Mouse (Mus musculus): Measurements from ENCODE around the gene Ly6g6e. TPM values are rescaled to one million over a fixed set of nuclear protein-coding genes. Genes with fewer than 3 reads are reported as not detected.

Gene Ly6g6e
- total and polyA plus RNA-seq, 3 experiments, result 0.23 TPM; not detected in 2

DNA sequence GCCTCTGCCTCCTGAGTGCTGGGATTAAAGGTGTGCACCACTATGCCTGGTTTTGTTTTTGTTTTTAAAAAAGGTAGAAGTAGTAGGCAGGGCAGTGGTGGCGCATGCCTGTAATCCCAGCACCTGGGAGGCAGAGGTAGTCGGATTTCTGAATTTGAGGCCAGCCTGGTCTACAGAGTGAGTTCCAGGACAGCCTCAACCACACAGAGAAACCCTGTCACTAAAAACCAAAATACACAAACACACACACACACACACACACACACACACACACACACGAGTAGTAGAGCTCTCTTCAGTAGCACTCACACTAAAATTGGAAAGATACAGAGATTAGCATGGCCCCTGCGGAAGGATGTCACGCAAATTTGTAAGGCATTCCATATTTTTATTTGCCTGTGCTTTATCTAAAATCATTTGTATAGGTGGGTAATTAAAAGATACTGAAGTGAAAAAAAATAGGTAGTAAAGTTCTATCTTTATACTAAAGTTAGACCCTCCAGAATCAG is 27.7 kb upstream of the Ly6g6e start:
- peaks cover 3 to 39% of the 10 kb centered on the region in 2 experiments for H3K36me3 ChIP-seq (ENCODE audit: control insufficient read depth in 1 of 2, insufficient read depth in 2 of 2, low read length in 2 of 2)
- no peaks in the 10 kb centered on the region for H3K9me3 ChIP-seq (replicated peaks; ENCODE audit: insufficient read depth, low read length)
- peak; percentile 60 for DNase-seq (ENCODE audit: low read depth, low spot score)
- H3K4me1 ChIP-seq (ENCODE audit: control insufficient read depth in 1 of 2, insufficient read depth in 2 of 2, low read length in 2 of 2), result peaks cover 7 to 45% of the 10 kb centered on the region in 2 experiments
- peaks cover 35% of the 10 kb centered on the region for H3K79me2 ChIP-seq (ENCODE audit: control insufficient read depth, insufficient read depth, low read length, poor library complexity)
- H3K27me3 ChIP-seq (ENCODE audit: control insufficient read depth in 1 of 2, insufficient read depth in 2 of 2, low read length in 2 of 2), result no peaks in the 10 kb centered on the region
- H3K27ac ChIP-seq (ENCODE audit: control insufficient read depth, low read depth, low read length), result peak overlapping the region; percentile 98
- H3K4me3 ChIP-seq (ENCODE audit: control insufficient read depth in 1 of 2, insufficient read depth in 1 of 2, low read depth in 2 of 2, low read length in 2 of 2), result peak overlapping the region; percentile 30 to 50; a peak in 3 of 4 replicates
- H3K9ac ChIP-seq (ENCODE audit: control insufficient read depth, low read depth, low read length, poor library complexity, severe bottlenecking), result peak overlapping the region; percentile 63
- TF ChIP-seq ETS1 (IDR thresholded peaks at IDR 0.05; ENCODE audit: low read depth, low read length) (0 out of 2 replicates have a peak, but pooled peaks have one; percentile 30), ZNF384 (IDR thresholded peaks at IDR 0.05; ENCODE audit: low read depth, low read length) (peak; percentile 40; the same call in 1 of the 2 replicates), NELFE (IDR thresholded peaks at IDR 0.05; ENCODE audit: low read depth, low read length) (peak; percentile 5), RAD21 (IDR thresholded peaks at IDR 0.05; ENCODE audit: low read depth, low read length) (no peak), HCFC1 (IDR thresholded peaks at IDR 0.05; ENCODE audit: low read depth, low read length) (0 out of 2 replicates have a peak, but pooled peaks have one; percentile 5), GATA1 (IDR thresholded peaks at IDR 0.05; ENCODE audit: low read depth, low read length) (peak; percentile 18; the same call in 1 of the 2 replicates), MYC (IDR thresholded peaks at IDR 0.05; ENCODE audit: low read depth, low read length) (no peak), USF1 (IDR thresholded peaks at IDR 0.05; ENCODE audit: low read depth, low read length) (no peak), RCOR1 (IDR thresholded peaks at IDR 0.05; ENCODE audit: low read depth, low read length) (no peak), EP300 (IDR thresholded peaks at IDR 0.05; ENCODE audit: low read depth in 1 of 2, low read length in 2 of 2) (peak in 1 of 2 experiments; percentile 10; a peak in 1 of 4 replicates), ELF1 (IDR thresholded peaks at IDR 0.05; ENCODE audit: low read depth, low read length) (no peak), MXI1 (IDR thresholded peaks at IDR 0.05; ENCODE audit: low read depth, low read length) (peak; percentile 44)

- Histone ChIP-seq H3K9me3 (replicated peaks; ENCODE audit: insufficient read depth, low read length) (no peaks in the 10 kb centered on the region), H3K36me3 (ENCODE audit: control insufficient read depth in 1 of 2, insufficient read depth in 2 of 2, low read length in 2 of 2) (peaks cover 4 to 33% of the 10 kb centered on the region in 2 experiments), H3K4me1 (ENCODE audit: control insufficient read depth in 1 of 2, insufficient read depth in 2 of 2, low read length in 2 of 2) (peaks cover 4 to 39% of the 10 kb centered on the region in 2 experiments), H3K9ac (ENCODE audit: control insufficient read depth, low read depth, low read length, poor library complexity, severe bottlenecking) (peak within 1 kb of the TSS; percentile 90), H3K79me2 (ENCODE audit: control insufficient read depth, insufficient read depth, low read length, poor library complexity) (peaks cover 40% of the 10 kb centered on the region), H3K27me3 (ENCODE audit: control insufficient read depth in 1 of 2, insufficient read depth in 2 of 2, low read length in 2 of 2) (no peaks in the 10 kb centered on the region), H3K27ac (ENCODE audit: control insufficient read depth, low read depth, low read length) (peak within 1 kb of the TSS; percentile 98), H3K4me3 (ENCODE audit: control insufficient read depth in 1 of 2, insufficient read depth in 1 of 2, low read depth in 2 of 2, low read length in 2 of 2) (peak within 1 kb of the TSS; percentile 76 to 87)
- DNase-seq (ENCODE audit: low read depth, low spot score), result peak; percentile 90
- TF ChIP-seq HCFC1 (IDR thresholded peaks at IDR 0.05; ENCODE audit: low read depth, low read length) (peak; percentile 51; the same call in 1 of the 2 replicates), EP300 (IDR thresholded peaks at IDR 0.05; ENCODE audit: low read depth in 1 of 2, low read length in 2 of 2) (peak in 1 of 2 experiments; percentile 48; a peak in 2 of 4 replicates), ELF1 (IDR thresholded peaks at IDR 0.05; ENCODE audit: low read depth, low read length) (peak; percentile 56; the same call in 1 of the 2 replicates), ZMIZ1 (IDR thresholded peaks at IDR 0.05; ENCODE audit: low read depth, low read length) (peak; percentile 25; the same call in 1 of the 2 replicates), TBP (IDR thresholded peaks at IDR 0.05; ENCODE audit: low read depth, low read length) (peak; percentile 74), UBTF (IDR thresholded peaks at IDR 0.05; ENCODE audit: borderline replicate concordance, insufficient read depth, low read depth, low read length) (no peak), CTCF (IDR thresholded peaks at IDR 0.05 in 2 of 3, conservative IDR thresholded peaks at IDR 0.05 in 1 of 3; ENCODE audit: control insufficient read depth in 1 of 3, insufficient read depth in 1 of 3, low read depth in 2 of 3, low read length in 3 of 3, poor library complexity in 1 of 3, severe bottlenecking in 1 of 3) (0 out of 6 replicates have a peak, but pooled peaks of 1 of the 3 experiments have one; percentile 8), ETS1 (IDR thresholded peaks at IDR 0.05; ENCODE audit: low read depth, low read length) (peak; percentile 46), MYB (IDR thresholded peaks at IDR 0.05; ENCODE audit: low read depth, low read length) (no peak), E2F4 (IDR thresholded peaks at IDR 0.05; ENCODE audit: borderline replicate concordance, low read depth, low read length) (no peak), ZNF384 (IDR thresholded peaks at IDR 0.05; ENCODE audit: low read depth, low read length) (no peak), GATA1 (IDR thresholded peaks at IDR 0.05; ENCODE audit: low read depth, low read length) (peak; percentile 44; the same call in 1 of the 2 replicates)
Observed at GRCm38 (mm10) chr17:35049561-35050016, 27.1 kb upstream of the Ly6g6e start, which contains the start of gene Clic1. TSS of gene Clic1 (plus strand) at chr17:35049966.
